Mouse (Mus musculus): Measurements from ENCODE around the gene Resp18. TPM values are rescaled to one million over a fixed set of nuclear protein-coding genes. Genes with fewer than 3 reads are reported as not detected.

The Resp18 gene
- total and polyA plus RNA-seq, 3 experiments, result not detected

DNA sequence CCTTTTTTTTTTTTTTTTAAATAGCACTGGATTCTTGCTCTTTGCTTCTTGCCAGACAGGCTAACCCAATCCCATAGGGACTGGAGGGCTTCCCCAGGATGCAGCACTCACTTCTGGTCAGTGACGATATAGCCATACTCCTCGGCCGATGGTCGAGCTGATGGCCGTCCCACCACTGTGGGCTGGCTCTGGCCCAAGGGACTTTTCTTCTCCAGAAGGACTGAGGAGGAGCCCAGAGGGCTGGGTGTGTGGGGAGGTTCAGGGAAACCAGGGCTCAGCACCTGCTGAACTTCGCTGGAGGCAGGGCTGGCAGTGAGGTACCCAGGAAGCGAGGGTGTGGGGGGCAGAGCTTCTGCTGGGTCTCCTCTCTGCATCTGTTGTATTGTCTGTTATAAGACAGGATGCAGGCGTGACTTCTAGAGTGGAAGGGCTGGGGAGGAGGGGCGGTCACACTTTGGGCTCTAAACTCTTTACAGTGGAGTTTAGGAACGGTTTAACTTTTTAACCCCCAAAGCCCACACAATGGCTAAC lies 22.6 kb downstream of the Resp18 start:
- no peak overlapping the region for H3K27ac ChIP-seq (ENCODE audit: insufficient read depth, low read depth)

DNA sequence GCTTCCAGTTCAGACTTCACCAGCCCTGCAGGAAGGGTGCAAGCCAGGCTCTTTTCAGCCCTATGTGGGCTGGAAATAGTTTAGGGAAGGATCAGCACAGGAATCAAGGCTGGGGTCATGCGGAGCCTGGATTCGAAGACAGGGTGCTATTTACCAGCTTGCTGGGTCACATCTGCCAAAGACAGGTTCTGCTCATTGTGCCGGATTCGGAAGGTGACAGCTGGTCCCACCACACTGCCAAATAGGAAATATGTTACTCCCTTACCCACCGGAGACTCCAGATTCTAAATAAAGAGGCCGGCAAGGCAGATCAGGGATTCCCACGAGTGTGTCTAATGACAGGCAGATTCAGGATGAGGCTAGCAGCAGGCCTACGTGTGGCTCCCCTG lies 23.6 kb downstream of the Resp18 start:
- in situ Hi-C loops (cut with MboI; ENCODE audit: low pct_ligation_motif_present, low pct_unique_long_range_greater_than_20kb, low sequenced_read_pairs), result loop anchor here (25.0 kb wide), 1 partner anchor 317 kb away; the partner anchor contains the start of gene Cfap65
- dilution Hi-C loops (cut with MboI; ENCODE audit: extremely low pct_ligation_motif_present, extremely low pct_unique_long_range_greater_than_20kb, low sequenced_read_pairs), result no loop called here
- Histone ChIP-seq H3K27me3 (replicated peaks) (peaks cover 32% of the 10 kb centered on the region), H3K79me2 (replicated peaks; ENCODE audit: control insufficient read depth, extremely low read depth, insufficient read depth, poor library complexity, severe bottlenecking) (no peaks in the 10 kb centered on the region), H3K9me3 (replicated peaks; ENCODE audit: low read length) (no peaks in the 10 kb centered on the region), H3K36me3 (replicated peaks in 1 of 2; ENCODE audit: control insufficient read depth in 1 of 2, insufficient read depth in 1 of 2, low read length in 1 of 2) (no peaks in the 10 kb centered on the region), H3K9ac (ENCODE audit: insufficient read depth, low read depth) (no peak overlapping the region), H3K4me2 (ENCODE audit: insufficient read depth, low read depth, poor library complexity, severe bottlenecking) (no peak overlapping the region), H3K4me3 (replicated peaks in 1 of 3; ENCODE audit: low read depth in 2 of 3, low read length in 2 of 3, poor library complexity in 1 of 3) (no peak overlapping the region), H3K27ac (ENCODE audit: insufficient read depth, low read depth) (no peak overlapping the region), H3K4me1 (ENCODE audit: control insufficient read depth in 1 of 2, insufficient read depth in 2 of 2) (peaks cover 9 to 20% of the 10 kb centered on the region in 2 experiments)
- no peak for TF ChIP-seq ZMIZ1 (IDR thresholded peaks at IDR 0.05; ENCODE audit: low read depth, low read length)
- TF ChIP-seq TBP (conservative IDR thresholded peaks at IDR 0.05; ENCODE audit: low read depth, low read length), result no peak
- no peak for TF ChIP-seq USF1 (IDR thresholded peaks at IDR 0.05; ENCODE audit: low read depth, low read length)
- no peak for TF ChIP-seq ZC3H11A (IDR thresholded peaks at IDR 0.05; ENCODE audit: low read depth, low read length)
- no peak for TF ChIP-seq MAFK (IDR thresholded peaks at IDR 0.05; ENCODE audit: insufficient replicate concordance, low read length)
- no peak for TF ChIP-seq NRF1 (IDR thresholded peaks at IDR 0.05; ENCODE audit: low read depth, low read length)
- TF ChIP-seq MAX (IDR thresholded peaks at IDR 0.05; ENCODE audit: low read length), result no peak
- no peak for TF ChIP-seq MEF2A (IDR thresholded peaks at IDR 0.05; ENCODE audit: borderline replicate concordance, low read depth, low read length)
- TF ChIP-seq RAD21 (IDR thresholded peaks at IDR 0.05; ENCODE audit: low read depth, low read length), result no peak
- no peak for TF ChIP-seq GABPA (IDR thresholded peaks at IDR 0.05; ENCODE audit: insufficient replicate concordance, low read depth, low read length)
- TF ChIP-seq EP300 (IDR thresholded peaks at IDR 0.05; ENCODE audit: low read length), result no peak
- TF ChIP-seq CHD2 (IDR thresholded peaks at IDR 0.05; ENCODE audit: low read length), result no peak
- no peak for TF ChIP-seq UBTF (IDR thresholded peaks at IDR 0.05; ENCODE audit: low read depth, low read length)
- TF ChIP-seq MXI1 (IDR thresholded peaks at IDR 0.05; ENCODE audit: low read depth, low read length), result no peak
- no peak for TF ChIP-seq IRF4 (IDR thresholded peaks at IDR 0.05; ENCODE audit: low read depth, low read length)
- TF ChIP-seq ZNF384 (IDR thresholded peaks at IDR 0.05; ENCODE audit: low read depth, low read length), result no peak
- no peak for TF ChIP-seq RCOR1 (conservative IDR thresholded peaks at IDR 0.05; ENCODE audit: low read depth, low read length)
- no peak for TF ChIP-seq POLR2AphosphoS2 (IDR thresholded peaks at IDR 0.05; ENCODE audit: low read depth, low read length)
- no peak for TF ChIP-seq HCFC1 (IDR thresholded peaks at IDR 0.05; ENCODE audit: low read depth, low read length)
- DNase-seq (ENCODE audit: extremely low read depth), result no peak

More for the DNA sequence above, 22.6 kb downstream of the Resp18 start:
- no peaks in the 10 kb centered on the region for H3K36me3 ChIP-seq (replicated peaks in 1 of 2; ENCODE audit: control insufficient read depth in 1 of 2, insufficient read depth in 1 of 2, low read length in 1 of 2)
- dilution Hi-C loops (cut with MboI; ENCODE audit: extremely low pct_ligation_motif_present, extremely low pct_unique_long_range_greater_than_20kb, low sequenced_read_pairs) (no loop called here), in situ Hi-C loops (cut with MboI; ENCODE audit: low pct_ligation_motif_present, low pct_unique_long_range_greater_than_20kb, low sequenced_read_pairs) (loop anchor here (25.0 kb wide), 1 partner anchor 318 kb away; the partner anchor contains the start of gene Cfap65)
- H3K27me3 ChIP-seq (replicated peaks), result peaks cover 42% of the 10 kb centered on the region
- TF ChIP-seq MEF2A (IDR thresholded peaks at IDR 0.05; ENCODE audit: borderline replicate concordance, low read depth, low read length), result no peak
- no peak for TF ChIP-seq ETS1 (conservative IDR thresholded peaks at IDR 0.05; ENCODE audit: low read depth, low read length)
- no peak for TF ChIP-seq NELFE (IDR thresholded peaks at IDR 0.05; ENCODE audit: low read depth, low read length)
- TF ChIP-seq POLR2AphosphoS2 (IDR thresholded peaks at IDR 0.05; ENCODE audit: low read depth, low read length), result no peak
- no peak for TF ChIP-seq SIN3A (IDR thresholded peaks at IDR 0.05; ENCODE audit: low read length)
- no peak for TF ChIP-seq MAFK (IDR thresholded peaks at IDR 0.05; ENCODE audit: insufficient replicate concordance, low read length)
- TF ChIP-seq RCOR1 (conservative IDR thresholded peaks at IDR 0.05; ENCODE audit: low read depth, low read length), result no peak
- TF ChIP-seq KAT2A (IDR thresholded peaks at IDR 0.05; ENCODE audit: insufficient replicate concordance, low read length), result no peak
- TF ChIP-seq USF2 (conservative IDR thresholded peaks at IDR 0.05; ENCODE audit: low read depth, low read length), result no peak
- no peak for TF ChIP-seq ZNF384 (IDR thresholded peaks at IDR 0.05; ENCODE audit: low read depth, low read length)
- TF ChIP-seq JUND (conservative IDR thresholded peaks at IDR 0.05; ENCODE audit: low read depth, low read length), result no peak
- TF ChIP-seq TBP (conservative IDR thresholded peaks at IDR 0.05; ENCODE audit: low read depth, low read length), result no peak
- no peak for TF ChIP-seq ZC3H11A (IDR thresholded peaks at IDR 0.05; ENCODE audit: low read depth, low read length)
- TF ChIP-seq MXI1 (IDR thresholded peaks at IDR 0.05; ENCODE audit: low read depth, low read length), result no peak
- TF ChIP-seq TCF12 (IDR thresholded peaks at IDR 0.05; ENCODE audit: low read depth, low read length), result no peak
- no peak overlapping the region for H3K4me2 ChIP-seq (ENCODE audit: insufficient read depth, low read depth, poor library complexity, severe bottlenecking)
- peaks cover 6 to 12% of the 10 kb centered on the region in 2 experiments for H3K4me1 ChIP-seq (ENCODE audit: control insufficient read depth in 1 of 2, insufficient read depth in 2 of 2)
- no peaks in the 10 kb centered on the region for H3K79me2 ChIP-seq (replicated peaks; ENCODE audit: control insufficient read depth, extremely low read depth, insufficient read depth, poor library complexity, severe bottlenecking)
- DNase-seq (ENCODE audit: extremely low read depth), result no peak
- no peaks in the 10 kb centered on the region for H3K9me3 ChIP-seq (replicated peaks; ENCODE audit: low read length)
- H3K4me3 ChIP-seq (replicated peaks in 1 of 3; ENCODE audit: low read depth in 2 of 3, low read length in 2 of 3, poor library complexity in 1 of 3), result no peak overlapping the region
- no peak overlapping the region for H3K9ac ChIP-seq (ENCODE audit: insufficient read depth, low read depth)

All from CH12.LX (cell line).